Mouse (Mus musculus): ENCODE measurements around the gene Shisa4.
"Not testable (repeated sequence)": the region's sequence is repeated elsewhere in the genome, so short reads cannot be mapped to it uniquely, and the experiment has no call there.

The Shisa4 gene

GRCm38 (mm10) chr1:135374868-135375581, at the start of gene Shisa4:
TSS of gene Shisa4 (minus strand) at chr1:135375237.
- in situ Hi-C loops (cut with MboI, MseI), result loop anchor here (25.0 kb wide), 1 partner anchor 213 kb away; the partner anchor contains the start of gene Gpr37l1

- in situ Hi-C loops (cut with MboI, MseI), result loop anchor here (10.0 kb wide), 1 partner anchor 118 kb away; no protein-coding TSS in a partner anchor
Observed at GRCm38 (mm10) chr1:135422772-135423171, 47.7 kb upstream of the Shisa4 start.

- in situ Hi-C loops (cut with MboI, MseI), result no loop called here
Observed at GRCm38 (mm10) chr1:135413996-135414395, 39.0 kb upstream of the Shisa4 start.

DNA sequence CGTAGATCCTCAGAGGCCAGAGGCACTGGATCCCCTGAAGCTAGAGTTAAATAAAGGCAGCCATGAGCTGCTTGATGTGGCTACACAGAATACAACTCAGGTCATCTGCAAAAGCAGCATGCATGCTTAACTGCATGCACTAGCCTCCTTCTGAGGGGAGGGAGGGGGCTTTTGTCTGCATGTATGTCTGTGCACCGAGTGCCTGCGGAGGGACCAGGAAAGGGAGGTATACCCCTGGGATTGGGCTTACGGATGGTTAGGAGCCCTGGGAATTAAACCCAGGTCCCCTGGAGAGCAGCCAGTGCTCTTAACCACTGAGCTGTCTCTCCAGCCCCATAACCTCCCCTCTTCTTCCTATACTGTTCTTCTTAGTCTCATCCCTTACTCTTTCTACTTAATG, 37.1 kb upstream of the Shisa4 start:
- in situ Hi-C loops (cut with MboI, MseI), result no loop called here

DNA sequence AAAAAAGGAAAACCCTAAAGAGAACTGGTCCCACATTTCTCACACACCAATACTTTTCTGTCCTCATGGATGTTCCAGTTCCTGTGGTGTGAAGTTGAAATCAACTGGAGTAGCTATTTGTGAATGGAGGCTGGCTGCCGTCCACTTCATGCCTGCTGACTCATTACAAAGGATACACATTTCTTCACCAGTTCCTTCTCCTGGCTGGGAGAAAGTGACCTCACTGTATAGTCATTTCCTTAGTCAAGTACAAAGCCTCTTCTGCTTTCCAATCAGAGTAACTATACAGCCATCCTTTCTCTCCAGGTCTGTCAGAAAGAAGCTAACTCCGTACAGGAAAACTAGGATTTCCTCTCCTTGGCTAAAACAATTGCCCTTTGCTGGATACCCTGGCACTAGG, 35.9 kb upstream of the Shisa4 start:
- in situ Hi-C loops (cut with MboI, MseI), result no loop called here

GRCm38 (mm10) chr1:135408973-135409372, 33.9 kb upstream of the Shisa4 start:
- in situ Hi-C loops (cut with MboI, MseI), result no loop called here

- in situ Hi-C loops (cut with MboI, MseI), result no loop called here
Observed at GRCm38 (mm10) chr1:135405356-135405755, 30.3 kb upstream of the Shisa4 start.

- in situ Hi-C loops (cut with MboI, MseI), result no loop called here
Observed at GRCm38 (mm10) chr1:135401452-135402110, 26.5 kb upstream of the Shisa4 start.

DNA sequence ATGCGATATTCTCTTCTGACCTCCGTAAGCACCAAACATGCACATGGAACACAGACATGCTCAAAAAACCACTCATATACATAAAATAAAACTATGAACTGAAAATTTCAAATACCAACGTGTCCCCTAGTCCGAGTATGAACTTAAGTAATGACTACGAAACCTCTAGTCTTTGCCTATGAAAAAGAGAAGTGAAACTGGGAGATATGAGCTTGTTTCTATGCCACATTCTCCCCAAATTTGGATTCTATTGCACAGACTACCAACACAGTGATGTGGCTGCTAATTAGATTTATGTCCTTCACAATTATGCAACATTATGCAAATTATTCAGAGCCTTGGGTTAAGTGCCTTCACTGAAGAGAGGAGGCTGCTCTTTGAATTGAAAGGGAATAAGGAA, 24.4 kb upstream of the Shisa4 start:
- in situ Hi-C loops (cut with MboI, MseI), result no loop called here

GRCm38 (mm10) chr1:135385161-135385560, 10.1 kb upstream of the Shisa4 start:
- in situ Hi-C loops (cut with MboI, MseI), result no loop called here

DNA sequence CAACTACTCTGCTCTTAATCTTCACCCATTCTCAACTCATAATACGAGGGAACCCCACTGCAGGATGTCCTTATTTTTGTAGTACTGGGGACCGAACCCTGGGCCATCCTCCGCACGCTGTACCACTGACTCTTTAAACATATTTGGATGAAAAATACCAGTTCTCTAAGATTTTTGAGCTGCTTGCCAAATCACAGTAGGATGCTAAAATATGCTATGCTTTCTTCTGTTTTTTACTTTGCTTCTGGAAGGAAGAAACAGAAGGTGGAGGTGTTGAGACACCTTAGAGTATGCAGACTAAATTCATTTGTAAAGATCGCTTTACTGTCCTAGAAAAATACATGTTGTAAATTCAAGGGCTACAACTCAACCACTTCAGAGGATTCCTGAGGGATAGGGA, 9.1 kb upstream of the Shisa4 start:
- in situ Hi-C loops (cut with MboI, MseI), result no loop called here

- in situ Hi-C loops (cut with MboI, MseI), result not testable (repeated sequence)
Observed at GRCm38 (mm10) chr1:135381560-135381959, 6.5 kb upstream of the Shisa4 start.

DNA sequence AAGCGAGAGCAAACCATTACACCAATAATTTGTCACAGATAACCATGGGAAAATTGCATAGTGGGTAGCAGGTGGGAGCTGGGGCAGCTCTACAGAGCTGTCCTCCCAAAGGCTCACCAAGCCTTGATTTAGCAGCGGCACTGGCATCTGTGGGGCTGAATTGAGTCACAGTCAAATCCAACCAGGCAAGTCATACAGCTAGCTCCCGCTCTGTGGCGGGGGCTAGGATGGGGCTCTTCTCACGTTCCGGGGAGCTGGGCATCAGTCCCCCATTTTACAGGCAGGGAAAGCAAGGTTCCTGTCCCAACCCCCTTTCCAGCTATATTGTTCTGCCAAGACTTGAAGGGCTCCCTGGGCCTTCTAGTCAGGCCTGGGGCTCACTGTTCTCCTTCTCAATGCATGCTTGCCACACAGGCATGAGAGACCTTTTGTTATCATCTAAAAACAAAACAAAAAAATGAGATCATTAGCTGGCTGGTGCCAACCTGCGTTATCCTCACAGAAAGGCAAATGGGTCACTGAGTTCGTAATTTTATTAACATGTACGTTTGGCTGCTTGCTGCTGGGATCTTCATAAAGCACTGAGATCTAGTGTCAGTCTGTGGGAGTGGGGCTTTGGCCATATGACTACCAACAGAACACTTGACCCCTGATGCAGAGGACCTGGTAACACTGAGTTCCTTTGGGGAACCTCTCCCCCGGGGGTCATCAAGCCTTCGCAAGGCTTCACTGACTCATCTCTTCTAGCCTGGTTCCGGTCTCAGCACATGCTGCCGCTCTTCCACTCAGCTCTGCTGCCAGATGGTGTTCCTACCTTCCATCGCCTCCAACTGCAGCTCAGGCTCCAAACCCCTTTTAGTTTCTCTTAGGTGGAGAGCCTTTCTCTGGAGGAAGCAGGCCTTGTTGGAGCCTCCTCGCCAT, 5.3 kb upstream of the Shisa4 start:
- in situ Hi-C loops (cut with MboI, MseI), result no loop called here

DNA sequence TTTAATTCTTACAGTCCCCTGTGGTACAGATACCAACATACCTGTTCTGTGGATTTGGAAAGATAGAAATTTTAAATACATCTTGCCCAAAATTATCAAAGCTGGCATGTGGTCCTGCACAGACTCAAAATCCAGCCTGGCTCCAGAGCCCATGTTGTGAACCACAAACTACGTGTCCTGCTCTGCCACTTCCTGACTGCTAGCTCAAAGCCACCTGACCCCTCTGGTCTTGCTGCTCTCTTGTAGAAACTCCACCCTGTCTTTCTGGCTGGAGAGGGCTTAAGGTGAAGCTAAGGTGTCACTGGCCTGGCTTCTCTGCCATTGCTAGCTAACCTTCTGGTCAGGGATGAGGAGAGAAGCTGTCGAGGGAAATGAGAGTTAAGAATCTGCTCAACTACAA, 4.0 kb upstream of the Shisa4 start:
- in situ Hi-C loops (cut with MboI, MseI), result no loop called here

- in situ Hi-C loops (cut with MboI, MseI), result no loop called here
Observed at GRCm38 (mm10) chr1:135378576-135378975, 3.5 kb upstream of the Shisa4 start.

DNA sequence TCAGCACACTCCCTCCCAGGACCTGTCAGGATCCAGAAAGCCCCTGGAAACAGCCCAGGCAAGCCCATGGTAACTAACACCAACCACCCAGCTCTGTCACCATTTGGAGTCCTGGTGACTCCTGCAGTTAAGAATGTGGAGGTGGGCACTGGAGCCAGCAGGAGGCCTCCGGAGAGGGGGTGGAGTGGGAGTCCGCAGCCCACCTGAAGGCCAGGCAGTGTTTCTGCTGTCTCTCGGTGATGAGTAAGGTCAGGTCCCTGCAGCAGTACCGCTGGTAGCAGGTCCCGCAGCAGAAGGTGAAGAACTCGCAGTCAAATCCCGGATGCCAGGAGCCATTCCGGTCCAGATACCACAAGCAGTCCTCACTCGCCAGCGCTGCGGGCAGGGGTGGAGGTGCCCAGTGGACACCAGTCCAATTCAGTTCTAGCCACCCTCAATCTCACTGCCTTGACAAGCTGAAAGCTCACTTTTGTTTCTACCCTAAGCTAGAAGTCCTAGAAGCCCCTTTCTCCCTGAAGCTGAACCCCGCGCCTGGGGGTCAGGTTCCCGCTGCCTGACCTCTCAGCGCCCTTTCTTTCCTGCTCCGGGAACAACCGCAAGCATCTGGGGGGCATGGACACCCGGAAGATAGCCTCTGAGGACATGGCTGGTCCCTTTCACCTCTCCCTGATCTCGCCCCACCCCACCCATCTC, 716 bp downstream of the Shisa4 start:
- in situ Hi-C loops (cut with MboI, MseI), result loop anchor here (25.0 kb wide), 1 partner anchor 212 kb away; the partner anchor contains the start of gene Gpr37l1

- in situ Hi-C loops (cut with MboI, MseI), result loop anchor here (25.0 kb wide), 1 partner anchor 211 kb away; the partner anchor contains the start of gene Gpr37l1
Observed at GRCm38 (mm10) chr1:135373171-135373677, 1.8 kb downstream of the Shisa4 start.

DNA sequence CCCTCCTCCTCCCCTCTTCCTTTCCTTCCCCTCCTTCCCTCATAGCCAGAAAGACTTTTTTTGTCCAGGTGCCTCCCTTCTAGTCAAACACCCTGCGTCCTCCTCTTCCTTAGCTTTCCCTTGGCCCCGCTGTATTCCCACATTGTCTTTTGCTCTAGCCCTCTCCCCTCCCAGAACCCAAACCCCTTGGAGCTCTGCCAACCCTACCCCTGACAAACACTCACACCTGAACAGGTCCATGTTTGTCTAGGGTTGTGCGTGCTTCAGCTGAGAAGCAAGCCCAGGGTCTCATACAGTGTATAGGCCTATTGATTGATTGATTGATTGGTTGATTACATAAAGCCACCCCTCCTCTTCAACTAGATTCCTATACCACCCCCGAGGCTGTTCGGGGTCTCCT, 5.6 kb downstream of the Shisa4 start:
- in situ Hi-C loops (cut with MboI, MseI), result loop anchor here (25.0 kb wide), 1 partner anchor 207 kb away; the partner anchor contains the start of gene Gpr37l1

DNA sequence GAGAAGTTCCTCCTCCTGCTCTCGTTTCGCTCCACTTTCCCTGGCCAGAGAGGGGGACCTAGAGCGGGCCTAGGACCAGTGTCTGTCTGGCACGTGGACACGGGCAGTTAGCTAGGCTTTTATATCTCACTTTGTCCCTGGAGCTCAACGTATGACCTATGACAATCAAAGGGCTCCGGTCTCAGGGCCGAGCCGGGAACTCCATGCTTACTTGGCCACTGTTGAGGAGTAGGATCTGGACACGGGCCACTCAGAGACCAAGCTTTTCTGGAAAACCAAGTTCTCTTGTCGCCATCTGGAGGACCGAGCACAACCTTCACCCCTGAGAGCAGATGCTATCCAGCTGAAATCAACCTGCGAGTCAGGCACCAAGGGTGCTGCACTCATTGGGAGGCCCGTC, 6.1 kb downstream of the Shisa4 start:
- in situ Hi-C loops (cut with MboI, MseI), result loop anchor here (25.0 kb wide), 1 partner anchor 207 kb away; the partner anchor contains the start of gene Gpr37l1

DNA sequence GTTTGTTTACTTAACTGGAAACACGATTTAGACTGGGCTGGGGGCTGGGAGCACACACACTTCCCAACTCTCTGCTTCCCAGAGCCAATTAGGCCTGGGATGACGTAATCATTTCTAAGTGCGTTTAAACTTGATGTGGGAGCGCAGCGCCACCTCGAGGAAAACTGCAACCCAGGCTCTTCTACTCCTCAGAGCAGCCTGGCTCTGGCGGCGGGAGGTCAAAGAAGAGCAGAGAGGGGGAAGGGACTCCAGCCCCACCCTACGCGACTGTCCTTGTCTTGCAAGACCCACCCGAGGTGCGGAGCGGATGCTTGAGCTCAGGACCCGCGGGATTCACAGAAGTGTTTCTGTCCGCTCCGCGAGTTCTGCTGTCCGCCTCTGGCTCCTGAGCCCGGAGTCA, 6.8 kb downstream of the Shisa4 start:
- in situ Hi-C loops (cut with MboI, MseI), result loop anchor here (25.0 kb wide), 1 partner anchor 206 kb away; the partner anchor contains the start of gene Gpr37l1

DNA sequence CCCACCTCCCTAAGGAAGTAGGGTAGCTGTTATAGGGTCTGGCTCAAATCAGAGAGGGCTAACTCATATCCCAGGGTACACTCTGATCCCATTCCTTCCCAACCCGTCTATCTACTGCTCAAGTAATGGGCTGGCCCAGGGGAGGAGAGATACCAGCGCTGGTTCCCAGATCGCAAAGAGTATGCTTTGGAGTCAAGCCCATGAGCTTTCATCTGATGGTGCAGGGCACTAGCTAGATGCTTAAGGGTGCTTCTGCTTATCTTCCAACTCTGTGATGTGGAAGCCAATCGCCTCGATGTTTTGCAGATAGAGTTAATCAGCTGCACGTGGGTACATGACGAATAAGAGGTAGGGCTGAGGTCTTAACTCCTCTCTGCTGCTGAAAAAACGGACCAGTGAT, 7.4 kb downstream of the Shisa4 start:
- in situ Hi-C loops (cut with MboI, MseI), result loop anchor here (25.0 kb wide), 1 partner anchor 205 kb away; the partner anchor contains the start of gene Gpr37l1
